Mouse (Mus musculus): ENCODE data around the gene Fdxacb1.
A peak's percentile ranks its signal among the peaks of the same experiment; 100 is the strongest.

Fdxacb1 gene

DNA sequence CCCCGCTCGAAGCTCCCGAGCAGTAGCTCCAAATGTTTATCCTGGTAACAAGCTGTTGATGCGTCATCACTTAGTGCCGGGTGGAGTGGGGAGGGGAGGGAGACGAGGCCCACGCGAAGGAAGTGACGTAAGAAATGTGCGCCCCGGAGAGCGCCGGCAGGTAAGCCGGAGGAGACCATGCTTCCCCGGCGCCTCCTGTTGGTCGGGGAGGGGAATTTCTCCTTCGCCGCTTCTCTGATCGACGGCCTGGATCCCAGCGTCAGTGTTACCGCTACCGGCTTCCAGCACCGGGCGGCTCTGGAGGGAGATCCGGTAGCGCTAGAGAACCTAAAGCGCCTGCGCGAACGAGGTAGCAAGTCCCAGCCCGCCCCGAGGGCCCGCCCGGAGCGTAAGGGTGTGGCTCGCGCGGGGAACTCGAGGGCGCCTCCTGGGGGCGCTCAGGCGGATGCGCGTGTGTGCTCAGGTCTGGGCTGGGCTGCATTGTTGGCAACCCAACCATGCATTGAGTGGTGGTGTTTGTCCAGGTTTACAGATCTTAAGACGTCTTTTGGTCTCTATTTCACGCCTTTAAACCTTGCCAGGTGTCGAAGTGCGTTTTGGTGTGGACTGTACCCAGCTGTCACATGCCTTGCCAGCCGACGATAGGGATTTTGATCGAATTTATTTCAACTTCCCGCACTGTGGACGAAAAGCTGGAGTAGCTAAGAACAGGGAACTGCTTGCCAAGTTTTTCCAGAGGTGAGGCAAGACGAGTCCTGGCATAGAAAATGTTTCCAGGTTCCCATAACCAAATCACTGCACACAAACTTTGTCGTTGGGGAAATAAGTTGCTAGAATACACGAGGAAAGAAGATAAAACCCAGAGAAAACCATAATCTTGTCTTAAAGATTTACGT lies at the start of gene Fdxacb1:
Gene Fdxacb1, plus strand, starts transcription at position 130 of the 896 bp plus-strand sequence.
- peak; percentile 94 to 98 for DNase-seq (ENCODE audit: low read depth in 2 of 2, low spot score in 2 of 2)

DNA sequence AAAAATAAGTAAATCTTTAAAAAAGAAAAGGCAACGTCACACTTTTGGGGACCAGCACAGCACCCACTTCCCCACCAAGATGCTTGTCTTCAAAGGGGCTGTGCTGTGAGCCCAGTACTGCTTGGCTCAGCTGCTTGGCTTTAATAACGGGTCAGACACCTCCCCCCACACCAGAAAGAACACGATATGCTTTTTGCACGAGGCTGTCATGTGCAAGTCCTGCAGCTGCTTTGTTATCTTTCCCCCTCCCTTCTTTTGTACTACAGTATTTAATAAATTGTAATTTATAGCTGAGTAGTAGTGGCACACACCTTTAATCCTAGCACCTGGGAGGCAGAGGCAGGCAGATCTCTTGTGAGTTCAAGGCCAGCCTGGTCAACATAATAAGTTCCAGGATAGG lies 49.2 kb upstream of the Fdxacb1 start:
- no peak for DNase-seq (ENCODE audit: low read depth in 2 of 2, low spot score in 2 of 2)

DNA sequence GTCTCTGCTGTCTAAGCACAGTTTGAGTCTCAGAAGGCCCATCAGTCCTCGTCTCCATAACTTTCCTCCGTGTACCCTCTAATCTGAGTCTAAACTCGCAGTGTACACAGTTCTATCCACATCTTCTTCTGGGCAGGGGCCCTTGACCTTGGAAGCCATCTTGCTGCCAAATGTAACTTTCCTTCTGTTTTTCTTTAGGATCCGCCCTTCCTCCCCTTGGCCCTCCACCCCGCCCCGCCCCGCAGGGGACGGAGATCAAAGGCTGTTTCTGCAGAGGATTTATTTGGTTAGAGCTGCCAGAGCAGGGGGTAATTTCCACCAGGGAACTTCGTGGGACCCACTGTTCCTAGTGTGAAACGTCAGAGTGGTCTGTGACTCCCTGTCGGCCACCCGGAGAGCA lies 47.0 kb upstream of the Fdxacb1 start:
- no peak for DNase-seq (ENCODE audit: low read depth in 2 of 2, low spot score in 2 of 2)

DNA sequence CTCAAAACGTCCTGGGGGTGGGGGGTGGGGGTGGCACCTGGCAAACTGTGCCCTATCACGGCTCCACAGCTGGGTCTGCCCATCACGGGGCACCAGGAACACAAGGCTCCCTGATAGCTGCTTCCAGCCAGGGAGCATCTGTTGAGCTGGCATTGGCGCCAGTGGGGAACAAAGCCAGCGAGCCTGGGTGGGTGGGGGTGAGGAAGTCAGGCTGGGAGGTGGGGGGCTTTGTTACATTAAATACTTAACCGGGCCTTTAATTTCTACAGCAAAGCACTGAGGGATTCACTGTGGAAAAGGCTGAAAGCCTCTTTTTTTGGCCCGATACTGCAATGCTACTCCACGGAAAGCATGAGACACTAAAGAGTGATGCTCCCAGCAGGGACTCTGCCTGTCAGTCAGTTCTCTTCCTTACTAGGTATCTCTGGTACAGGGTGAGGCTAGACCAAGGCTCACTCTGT lies 45.6 kb upstream of the Fdxacb1 start:
- DNase-seq (ENCODE audit: low read depth in 2 of 2, low spot score in 2 of 2), result no peak

DNA sequence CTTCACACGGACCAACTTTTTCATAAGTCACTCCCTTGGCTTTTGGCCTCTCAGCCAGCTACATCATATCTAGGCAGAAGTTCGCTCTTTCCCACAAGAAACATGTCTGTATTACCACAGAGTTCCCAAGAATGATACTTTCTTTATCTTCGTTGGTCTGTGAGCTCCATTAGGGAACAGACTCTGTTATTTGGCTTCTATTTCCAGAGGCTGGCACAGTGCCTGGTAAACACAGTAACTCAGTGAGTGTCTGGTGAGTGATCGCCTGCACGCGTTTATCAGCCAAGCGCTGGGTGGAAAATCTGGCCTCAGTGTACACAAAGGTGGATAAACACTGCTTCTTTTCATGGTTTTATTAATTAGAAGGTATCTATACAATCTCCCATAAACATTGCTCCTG lies 44.6 kb upstream of the Fdxacb1 start:
- no peak for DNase-seq (ENCODE audit: low read depth in 2 of 2, low spot score in 2 of 2)

DNA sequence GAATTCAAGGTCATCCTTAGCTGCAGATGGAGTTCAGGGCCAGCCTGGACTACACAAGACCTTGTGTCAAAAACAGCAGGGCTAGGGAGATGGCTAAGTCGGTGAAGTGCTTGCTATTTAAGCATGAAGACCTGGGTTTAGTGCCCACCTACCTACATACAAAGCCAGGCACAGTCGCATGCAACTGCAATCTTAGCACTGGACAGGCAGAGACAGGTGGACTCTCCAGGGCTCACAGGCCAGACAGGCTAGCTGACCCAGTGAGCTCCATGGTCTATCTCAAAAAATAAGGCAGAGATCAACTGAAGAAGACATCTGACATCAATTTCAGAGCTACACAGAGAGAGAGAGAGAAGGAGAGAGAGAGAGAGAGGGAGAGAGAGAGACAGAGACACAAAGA lies 43.9 kb upstream of the Fdxacb1 start:
- no peak for DNase-seq (ENCODE audit: low read depth in 2 of 2, low spot score in 2 of 2)

DNA sequence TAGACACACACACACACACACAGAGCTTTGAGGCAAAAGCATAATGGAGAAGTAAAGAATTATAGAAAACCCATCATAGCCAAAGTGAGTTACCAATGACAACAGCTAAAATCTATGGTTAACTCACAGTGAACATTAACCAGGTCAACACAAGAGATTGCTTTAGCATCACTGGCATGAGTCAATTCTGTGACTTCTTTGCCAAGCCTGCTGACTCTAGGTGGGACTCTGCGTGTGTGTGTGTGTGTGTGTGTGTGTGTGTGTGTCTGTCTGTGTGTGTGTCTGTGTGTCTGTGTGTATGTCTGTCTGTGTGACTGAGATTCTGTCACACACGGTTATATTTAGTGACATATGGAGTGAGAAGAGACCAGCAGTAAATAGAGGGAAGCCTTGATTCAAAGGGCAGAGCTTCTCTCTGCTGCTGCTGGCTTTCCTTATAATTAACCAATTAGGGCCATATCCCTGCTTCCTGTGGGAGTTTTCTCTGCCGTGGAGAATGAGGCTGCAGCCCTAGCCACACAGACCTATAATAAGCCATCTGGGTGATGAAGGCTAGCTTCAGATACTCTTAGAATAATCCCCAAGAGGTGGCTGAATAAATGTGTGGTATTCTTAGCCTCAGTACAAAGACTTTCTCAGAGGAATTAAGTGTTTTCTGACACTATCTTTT lies 43.2 kb upstream of the Fdxacb1 start:
- DNase-seq (ENCODE audit: low read depth in 2 of 2, low spot score in 2 of 2), result no peak

DNA sequence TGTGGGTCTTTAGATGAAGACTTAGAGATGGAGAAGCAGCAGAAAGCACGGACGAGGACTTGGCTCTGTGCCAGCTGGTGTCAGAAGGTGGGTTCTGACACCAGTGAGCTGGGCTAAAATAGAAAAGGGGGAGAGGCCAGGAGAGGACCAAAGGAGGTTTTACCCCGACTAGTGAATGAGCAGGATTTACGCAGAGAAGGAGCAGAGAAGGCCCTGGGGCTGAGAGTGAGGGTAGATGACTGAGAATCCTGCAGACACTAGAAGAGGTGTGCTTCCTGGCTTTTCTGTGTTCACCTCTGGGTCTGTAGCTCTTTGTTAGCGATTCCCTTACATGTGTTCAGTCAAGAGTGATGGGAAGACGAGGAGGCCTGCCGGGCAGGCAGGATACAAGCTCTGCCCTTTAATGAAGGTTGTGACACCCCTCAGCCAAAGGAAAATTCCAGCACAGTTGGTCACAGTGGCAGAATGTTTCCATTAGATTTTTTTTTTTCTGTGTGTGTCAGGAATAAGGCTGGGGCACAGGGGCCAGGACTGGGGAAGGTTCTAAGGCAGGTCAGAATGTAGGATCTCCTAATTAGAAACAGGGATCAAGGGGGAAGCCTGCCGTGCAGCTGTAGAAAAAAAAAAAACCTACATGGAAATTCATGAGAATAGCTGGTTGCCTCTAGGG lies 42.0 kb upstream of the Fdxacb1 start:
- DNase-seq (ENCODE audit: low read depth in 2 of 2, low spot score in 2 of 2), result no peak

DNA sequence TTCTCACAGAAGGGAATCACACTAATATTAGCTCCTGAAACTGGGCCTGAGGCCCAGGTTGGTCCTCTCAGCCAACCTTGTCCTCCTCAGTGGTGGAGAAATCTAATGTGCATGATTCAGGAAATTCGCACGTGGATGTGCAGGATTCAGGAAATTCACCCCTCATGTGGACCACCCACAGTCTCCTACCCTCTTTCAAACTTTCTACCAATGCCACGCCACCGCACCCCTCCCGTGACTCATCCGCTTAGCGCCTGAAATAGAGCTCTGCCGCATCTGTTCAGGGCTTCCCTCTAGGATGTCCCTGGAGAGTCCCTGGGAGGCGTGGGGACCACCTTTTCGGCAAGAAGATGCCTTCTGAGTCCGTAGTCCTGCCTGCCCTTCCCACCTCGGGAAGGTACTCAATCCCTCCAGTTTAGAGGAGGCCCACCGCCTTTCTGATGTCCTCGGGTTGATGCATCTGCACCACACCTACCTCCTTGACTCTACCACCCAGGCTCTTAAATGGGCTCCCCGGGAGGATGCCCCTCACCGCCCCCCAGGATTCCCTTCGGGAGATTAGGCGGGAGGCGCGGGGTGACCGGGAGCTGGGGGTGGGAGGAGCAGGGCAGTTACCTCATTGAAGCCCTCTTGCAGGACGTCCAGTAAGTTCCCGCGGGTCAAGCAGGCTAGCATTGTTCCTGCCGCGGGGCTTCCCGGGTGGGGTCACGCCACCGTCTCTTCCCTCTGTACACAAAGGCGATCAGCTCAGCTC lies 40.7 kb upstream of the Fdxacb1 start:
- DNase-seq (ENCODE audit: low read depth in 2 of 2, low spot score in 2 of 2), result no peak

DNA sequence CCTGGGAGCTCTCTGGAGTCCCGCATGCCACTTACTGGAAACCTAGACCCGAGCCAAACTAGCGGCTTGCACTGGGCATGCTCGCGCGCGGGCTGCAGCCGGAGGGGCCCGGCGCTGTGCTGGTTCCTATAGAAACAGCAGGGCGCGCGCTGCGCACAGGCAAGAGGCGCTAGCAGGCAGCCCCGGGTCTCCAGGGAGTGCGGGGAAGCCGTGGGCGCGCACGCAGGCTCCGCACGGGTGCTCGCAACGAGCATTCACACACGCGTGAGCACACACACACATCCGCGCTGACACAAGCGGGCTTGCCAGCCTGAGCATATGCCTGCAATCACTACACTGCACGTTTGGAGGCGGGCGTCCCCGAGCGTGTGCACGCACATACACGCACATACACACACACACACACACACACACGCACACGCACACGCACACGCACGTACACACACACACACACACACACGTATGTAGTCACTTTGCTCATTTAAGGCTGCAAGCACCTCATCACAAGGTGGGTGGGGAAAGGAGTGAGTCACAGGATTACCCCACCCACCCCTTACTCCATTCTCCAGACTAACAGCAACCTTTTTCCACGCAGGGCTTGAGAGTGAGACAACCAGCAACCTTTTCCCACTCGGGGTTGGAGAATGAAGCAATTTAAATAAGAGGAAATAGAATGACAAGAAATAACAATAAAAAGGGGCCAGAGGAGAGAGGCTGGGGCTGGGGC lies 39.9 kb upstream of the Fdxacb1 start:
- peak in 1 of 2 experiments; percentile 5 for DNase-seq (ENCODE audit: low read depth in 2 of 2, low spot score in 2 of 2)

DNA sequence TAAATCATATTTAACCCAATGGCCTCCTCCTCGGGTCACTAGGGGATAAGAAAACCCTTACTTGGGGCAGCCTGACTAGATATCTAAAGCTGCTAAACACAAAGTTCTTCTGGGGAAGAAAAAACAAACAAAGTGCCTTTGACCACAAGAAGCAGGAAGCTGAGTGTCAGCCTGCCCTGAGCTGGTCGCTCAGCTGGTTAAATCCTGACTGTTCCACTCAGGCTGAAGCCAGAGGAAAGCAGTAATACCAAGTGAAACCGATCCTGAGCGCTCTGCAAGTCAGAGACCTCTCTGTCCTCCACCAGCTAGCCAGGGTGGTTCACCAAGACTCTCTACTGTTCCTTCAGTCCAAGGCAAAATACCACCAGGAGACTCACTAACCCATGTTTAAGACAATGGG lies 38.4 kb upstream of the Fdxacb1 start:
- no peak for DNase-seq (ENCODE audit: low read depth in 2 of 2, low spot score in 2 of 2)

DNA sequence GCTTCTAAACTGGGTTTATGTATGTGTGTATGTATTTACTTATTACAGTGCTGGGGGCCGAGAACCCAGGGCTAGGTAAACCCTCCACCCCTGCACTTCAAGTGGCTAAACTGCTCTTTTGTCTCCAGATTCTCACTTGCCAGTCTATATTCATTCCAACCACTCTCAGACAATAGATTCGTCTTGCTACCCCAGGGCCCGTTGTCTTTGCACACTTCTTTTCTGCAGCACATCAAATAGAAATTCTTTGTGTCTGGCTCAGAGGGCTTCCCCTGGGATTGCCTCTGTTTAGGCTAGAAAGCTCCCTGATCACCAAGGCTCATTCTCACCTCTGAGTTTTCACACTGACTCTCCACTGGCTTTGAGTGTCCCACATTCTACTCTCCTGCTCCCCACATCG lies 35.5 kb upstream of the Fdxacb1 start:
- no peak for DNase-seq (ENCODE audit: low read depth in 2 of 2, low spot score in 2 of 2)

DNA sequence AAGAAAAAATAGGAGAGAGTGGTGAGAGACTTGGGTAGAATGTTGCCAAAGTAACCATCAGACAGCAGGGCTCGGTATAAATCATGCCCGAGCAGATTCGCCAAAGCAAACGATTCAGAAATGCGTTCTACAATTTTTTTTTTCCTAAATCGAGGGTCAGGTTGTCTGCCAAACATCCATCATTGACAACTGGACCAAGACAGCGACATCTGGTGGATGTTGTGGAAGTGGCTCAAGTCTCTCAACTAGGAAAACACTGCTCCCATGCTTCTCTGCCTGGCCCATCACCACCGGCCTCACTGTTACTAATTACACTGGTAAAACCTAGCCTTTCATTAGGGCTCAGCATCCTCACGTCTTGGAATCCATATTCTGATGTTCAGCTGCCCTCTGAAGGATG lies 33.0 kb upstream of the Fdxacb1 start:
- no peak for DNase-seq (ENCODE audit: low read depth in 2 of 2, low spot score in 2 of 2)

DNA sequence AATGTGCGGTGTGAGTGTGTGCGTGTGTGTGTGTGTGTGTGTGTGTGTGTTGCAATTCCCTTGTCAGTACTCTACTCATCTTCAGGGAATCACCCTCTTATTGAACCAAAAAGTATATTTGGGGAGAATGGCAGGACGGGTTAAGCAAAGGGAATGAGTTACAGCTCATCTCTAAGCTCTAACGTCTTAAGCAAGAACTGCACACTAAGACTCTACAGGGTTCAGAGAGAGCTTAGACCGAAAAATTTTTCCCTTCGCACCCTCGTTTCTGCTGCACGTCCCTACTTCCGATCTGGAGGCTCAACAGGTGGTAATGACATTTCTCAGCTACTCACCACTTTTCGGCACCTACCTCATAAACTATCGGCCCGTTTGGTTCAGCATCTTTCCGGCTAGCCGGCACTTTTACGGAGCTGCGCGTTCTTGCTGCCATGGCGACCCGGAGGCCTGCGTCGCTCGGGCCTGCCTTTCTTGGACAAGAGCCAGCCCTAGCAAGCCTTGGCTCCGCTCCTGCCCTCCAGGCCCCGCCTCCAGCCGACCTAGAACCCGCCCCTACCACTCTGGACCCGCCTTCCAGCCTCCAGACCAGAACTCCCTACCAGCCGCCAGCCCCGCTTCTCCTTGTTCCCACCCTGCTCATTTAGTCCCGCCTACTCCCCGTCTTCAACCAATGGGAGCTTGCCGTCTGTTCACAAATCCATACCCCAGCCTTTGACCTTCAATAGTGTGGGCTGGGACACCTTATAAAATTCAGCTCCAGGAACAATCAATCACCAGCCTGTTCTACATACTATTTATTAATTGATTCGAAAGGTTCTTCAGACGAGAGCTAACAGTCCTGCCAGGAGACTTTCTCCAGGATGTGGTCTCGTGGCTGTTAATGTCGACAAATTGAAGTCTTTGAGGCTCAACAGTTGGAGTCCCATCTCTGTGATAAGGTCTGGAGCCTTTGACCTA lies 28.8 kb upstream of the Fdxacb1 start, which contains the start of gene Dixdc1:
Gene Dixdc1, minus strand, starts transcription at position 604 of the 957 bp plus-strand sequence.
- peak; percentile 60 to 76 for DNase-seq (ENCODE audit: low read depth in 2 of 2, low spot score in 2 of 2)

DNA sequence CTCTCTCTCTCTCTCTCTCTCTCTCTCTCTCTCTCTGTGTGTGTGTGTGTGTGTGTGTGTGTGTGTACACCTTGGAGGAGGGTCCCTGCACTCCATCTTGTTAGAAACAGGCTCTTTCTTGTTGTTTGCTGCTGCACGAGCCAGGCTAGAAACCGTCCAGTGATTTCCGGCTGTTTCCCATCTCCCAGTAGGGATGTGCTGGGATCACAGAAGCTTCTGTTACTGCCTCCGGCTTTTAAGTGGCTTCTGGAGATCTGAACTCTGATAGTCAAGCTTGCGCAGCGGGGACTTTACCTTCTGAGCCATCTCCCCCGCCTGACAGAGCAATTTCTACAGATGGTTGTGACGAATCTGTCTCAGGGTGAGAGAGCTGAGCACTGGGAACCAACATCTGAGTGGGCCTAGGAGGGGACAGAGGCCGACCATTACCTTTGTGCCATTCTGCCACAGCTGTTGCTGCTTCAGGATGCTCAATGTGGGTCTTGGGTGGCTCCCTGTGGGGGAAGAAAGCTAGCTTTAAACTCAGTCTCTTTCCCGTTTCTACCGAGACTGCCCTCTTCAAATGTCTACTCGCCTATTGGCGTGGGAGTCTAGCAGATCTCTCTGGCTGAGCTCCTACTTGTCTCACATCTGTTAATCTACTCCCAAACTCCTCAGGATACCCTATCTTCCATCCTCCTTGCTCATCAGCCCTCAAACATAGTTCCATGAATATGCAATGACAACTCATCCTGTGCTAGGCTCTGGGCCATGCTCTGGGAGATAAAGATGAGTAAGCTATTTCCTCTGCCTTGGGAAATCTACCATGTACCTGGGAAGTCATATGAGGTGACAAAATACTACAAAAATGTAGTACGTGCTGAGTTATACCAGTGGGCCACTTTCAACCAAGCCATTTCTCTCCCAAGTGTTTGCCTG lies 26.9 kb upstream of the Fdxacb1 start:
- DNase-seq (ENCODE audit: low read depth in 2 of 2, low spot score in 2 of 2), result no peak

DNA sequence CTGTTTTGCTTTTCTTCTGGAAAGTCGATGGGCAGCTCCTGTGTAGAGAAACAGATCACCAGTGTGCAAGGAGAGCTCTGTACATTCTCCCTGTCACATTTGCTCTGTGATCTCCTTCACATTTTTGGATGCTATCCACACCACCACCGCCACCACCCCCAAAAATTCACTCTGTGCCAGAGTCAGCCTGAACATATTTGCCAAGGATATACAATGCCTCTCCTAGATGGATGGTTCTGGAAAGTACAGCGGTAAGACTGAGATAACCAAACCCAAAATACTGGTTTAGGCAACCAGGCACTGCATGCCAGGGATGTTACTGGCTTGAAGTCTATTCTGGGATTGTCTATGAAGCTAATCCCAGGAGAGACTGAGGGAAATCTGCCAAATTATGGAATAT lies 25.8 kb upstream of the Fdxacb1 start:
- no peak for DNase-seq (ENCODE audit: low read depth in 2 of 2, low spot score in 2 of 2)

DNA sequence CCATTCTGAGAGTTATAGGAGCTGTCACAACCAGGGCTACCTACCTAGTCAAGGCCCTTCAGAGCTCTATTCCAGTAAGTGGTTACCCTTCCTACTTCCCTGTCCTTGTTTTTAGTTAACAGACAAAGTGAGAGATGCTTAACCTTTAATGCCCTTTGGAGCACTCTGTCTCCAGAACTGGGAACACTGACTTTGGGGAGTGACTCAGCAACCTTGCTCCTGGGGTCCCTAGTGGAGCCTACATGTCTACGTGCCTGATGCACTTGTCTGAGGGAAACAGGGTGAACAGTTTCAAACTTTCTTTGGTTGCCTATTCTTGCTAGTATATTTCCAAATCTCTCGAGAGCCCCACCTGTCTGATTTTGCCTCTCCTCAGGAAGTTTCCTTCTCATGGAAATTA lies 25.3 kb upstream of the Fdxacb1 start:
- DNase-seq (ENCODE audit: low read depth in 2 of 2, low spot score in 2 of 2), result no peak

DNA sequence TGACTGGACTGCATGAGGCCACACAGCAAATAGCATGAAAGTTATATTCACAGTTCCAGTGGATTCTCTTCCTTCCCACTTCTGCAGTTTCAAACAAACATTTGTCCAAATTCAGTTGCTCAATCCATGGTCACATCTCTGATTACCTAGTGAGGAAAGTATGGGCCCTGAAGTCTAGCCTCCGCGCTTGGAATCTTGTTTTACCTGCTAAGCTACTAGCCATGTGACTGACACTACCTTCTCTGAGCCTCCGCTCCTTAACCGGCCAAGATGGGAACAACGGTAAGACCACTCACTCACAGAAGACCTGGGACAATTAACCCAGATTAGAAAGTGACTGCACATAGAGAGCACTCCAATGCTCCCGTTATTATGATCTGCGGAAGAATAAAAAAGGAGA lies 22.2 kb upstream of the Fdxacb1 start:
- DNase-seq (ENCODE audit: low read depth in 2 of 2, low spot score in 2 of 2), result no peak
